Mouse (Mus musculus): ENCODE data around the gene 1700086D15Rik.

GRCm38 (mm10) chr11:65186974-65187373 lies 27.3 kb upstream of the 1700086D15Rik start:
- TF ChIP-seq GATA1 (IDR thresholded peaks at IDR 0.05; ENCODE audit: borderline replicate concordance, low read length) (no peak), FLI1 (IDR thresholded peaks at IDR 0.05; ENCODE audit: low read length) (no peak)

Data from megakaryocyte, embryonic 14.5 days (primary cell).